Mouse (Mus musculus): ENCODE measurements around the gene Foxn2.
"Not testable (repeated sequence)": the region's sequence is repeated elsewhere in the genome, so short reads cannot be mapped to it uniquely, and the experiment has no call there.

- not testable (repeated sequence) for TF ChIP-seq CTCF (IDR thresholded peaks at IDR 0.05; ENCODE audit: control insufficient read depth, insufficient read depth, insufficient read length); USF1 (IDR thresholded peaks at IDR 0.05; ENCODE audit: low read depth); MAX (IDR thresholded peaks at IDR 0.05); MYOD1 (IDR thresholded peaks at IDR 0.05; ENCODE audit: control insufficient read depth, insufficient read length, low read depth)
These were observed 28.3 kb downstream of the Foxn2 start for GRCm38 (mm10) chr17:88468655-88469398.
